Mouse (Mus musculus) CH12.LX (cell line): ENCODE data around the gene Sft2d1.

Experiments used
- CTCF ChIP-seq, 2 experiments: IDR thresholded peaks in 1 of 2; conservative IDR thresholded peaks in 1 of 2; 2 replicates each; pipeline ENCODE4 v1.5.1; 2011 to 2012; ENCODE audit warnings: low read depth in 2 of 2, low read length in 2 of 2, improper control_type of control experiment in 1 of 2, inconsistent platforms in 1 of 2, mild to moderate bottlenecking in 1 of 2, moderate library complexity in 1 of 2
- EP300 ChIP-seq: IDR thresholded peaks from 2 replicates; pipeline ENCODE4 v1.6.1; 2011; ENCODE audit warnings: low read length, improper control_type of control experiment
- KAT2A ChIP-seq: IDR thresholded peaks from 2 replicates; pipeline ENCODE4 v1.6.1; 2012; ENCODE audit warnings: low read length, improper control_type of control experiment, inconsistent platforms; ENCODE audit not compliant: insufficient replicate concordance
- MAFK ChIP-seq: IDR thresholded peaks from 2 replicates; pipeline ENCODE4 v1.6.1; 2011; ENCODE audit warnings: low read length, improper control_type of control experiment; ENCODE audit not compliant: insufficient replicate concordance
- MXI1 ChIP-seq: IDR thresholded peaks from 2 replicates; pipeline ENCODE4 v1.6.1; 2011; ENCODE audit warnings: mild to moderate bottlenecking, low read depth, low read length, improper control_type of control experiment
- POLR2A ChIP-seq: IDR thresholded peaks from 2 replicates; pipeline ENCODE4 v1.6.1; 2011; ENCODE audit warnings: low read depth, mild to moderate bottlenecking, improper control_type of control experiment, low read length
- TBP ChIP-seq: conservative IDR thresholded peaks from 2 replicates; pipeline ENCODE4 v1.6.1; 2011; ENCODE audit warnings: low read depth, low read length, improper control_type of control experiment
- ZC3H11A ChIP-seq: IDR thresholded peaks from 2 replicates; pipeline ENCODE4 v1.6.1; 2012; ENCODE audit warnings: low read depth, mild to moderate bottlenecking, inconsistent platforms, low read length, improper control_type of control experiment
- ZKSCAN1 ChIP-seq: IDR thresholded peaks from 2 replicates; pipeline ENCODE4 v1.6.1; 2012; ENCODE audit warnings: low read depth, inconsistent platforms, low read length, improper control_type of control experiment, borderline replicate concordance

GRCm38 (mm10) chr17:8328511-8329174 is 17.7 kb downstream of the Sft2d1 start:
- TF ChIP-seq POLR2A (no peak), ZKSCAN1 (no peak), MXI1 (no peak), TBP (no peak), EP300 (no peak), CTCF (conservative IDR thresholded peaks at IDR 0.05 in 1 of 2, IDR thresholded peaks at IDR 0.05 in 1 of 2; ENCODE audit: low read depth in 2 of 2, low read length in 2 of 2) (peak in 1 of 2 experiments; percentile 50; a peak in 2 of 4 replicates), KAT2A (no peak), MAFK (no peak), ZC3H11A (no peak)
